Mouse (Mus musculus) layer of hippocampus, adult 11-12 months (tissue): Measurements from ENCODE around the gene Tedc1.
A peak's percentile ranks its signal among the peaks of the same experiment; 100 is the strongest.

Experiments
- DNase-seq: peaks from one replicate; pipeline ENCODE4 v3.0.0; 2022; ENCODE audit warnings: low spot score

The Tedc1 gene

GRCm38 (mm10) chr12:113139908-113140615, 16.2 kb upstream of the Tedc1 start, which contains the start of gene Crip2:
Gene Crip2 (plus strand): TSS chr12:113140236.
- DNase-seq: peak; percentile 91

GRCm38 (mm10) chr12:113140616-113141411, 15.4 kb upstream of the Tedc1 start:
- peak; percentile 58 for DNase-seq

DNA sequence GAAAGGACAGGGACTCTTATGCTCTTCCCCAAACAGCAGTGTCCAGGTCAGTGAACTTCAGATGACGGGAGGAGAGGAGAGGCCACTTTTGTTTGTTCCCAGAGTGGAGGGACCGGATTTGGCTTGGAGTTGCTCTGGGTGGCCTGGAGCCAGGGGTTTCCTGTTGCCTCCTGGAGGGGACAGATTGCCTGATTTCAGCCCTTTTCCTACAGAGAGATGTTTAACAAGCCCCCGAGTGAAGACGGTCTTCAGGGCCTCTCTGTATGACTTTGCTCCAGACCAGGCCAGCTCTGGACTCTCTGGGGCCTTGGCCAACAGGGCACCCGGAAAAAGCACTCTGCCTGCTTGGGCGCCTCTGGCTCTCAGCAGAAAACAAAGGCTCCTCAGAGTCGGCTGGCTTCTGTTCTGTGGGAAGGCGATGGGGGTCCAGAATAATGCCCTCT, 14.7 kb upstream of the Tedc1 start:
- no peak for DNase-seq

DNA sequence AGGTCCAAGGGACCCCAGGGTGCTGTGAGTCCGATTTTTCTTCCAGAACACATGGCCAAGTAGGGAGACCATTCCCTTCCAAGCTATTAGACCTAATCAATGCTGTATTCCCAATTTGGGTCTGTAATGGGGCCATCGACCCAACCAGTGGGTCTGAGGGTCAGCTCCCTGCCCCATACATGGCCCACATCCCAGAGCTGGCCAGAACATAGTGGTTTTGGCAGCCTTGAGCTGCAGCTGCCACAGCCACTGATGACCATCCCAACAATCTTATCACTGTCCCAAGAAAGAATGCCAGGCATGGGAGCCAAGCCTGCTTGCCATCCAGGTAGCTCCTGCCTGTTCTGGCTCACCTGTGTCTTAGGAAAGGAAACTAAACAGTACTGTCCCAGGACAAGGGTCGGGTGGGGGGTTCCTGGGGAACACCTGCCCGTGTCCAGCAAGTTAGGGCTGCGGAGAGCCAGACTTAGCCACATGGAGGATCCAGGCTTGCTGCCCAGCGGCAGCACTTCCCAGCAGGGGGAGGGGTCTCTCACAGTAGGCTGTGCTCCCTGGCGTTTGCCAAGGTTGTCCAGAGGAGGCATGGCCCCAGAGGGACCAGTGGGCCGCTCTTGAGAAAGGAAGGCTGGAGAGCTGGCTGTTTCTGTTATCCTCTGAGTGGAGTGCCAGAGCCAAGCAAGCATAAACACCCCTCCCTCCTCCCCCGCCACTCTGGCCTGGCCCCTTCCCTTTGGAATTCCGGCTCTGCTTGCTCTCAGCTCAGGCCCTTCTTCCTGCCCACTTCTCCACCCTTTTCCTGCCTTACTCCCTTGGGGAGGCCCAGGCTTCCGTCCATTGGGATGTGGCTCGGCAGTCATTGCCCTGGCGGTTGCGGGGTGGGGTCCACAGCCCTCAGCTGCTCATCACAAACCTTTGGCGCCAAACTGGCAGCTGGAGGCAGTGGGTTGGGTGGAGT, 13.9 kb upstream of the Tedc1 start:
- peak; percentile 63 for DNase-seq

- DNase-seq: no peak
These were observed 13.1 kb upstream of the Tedc1 start for GRCm38 (mm10) chr12:113143164-113143563.

DNA sequence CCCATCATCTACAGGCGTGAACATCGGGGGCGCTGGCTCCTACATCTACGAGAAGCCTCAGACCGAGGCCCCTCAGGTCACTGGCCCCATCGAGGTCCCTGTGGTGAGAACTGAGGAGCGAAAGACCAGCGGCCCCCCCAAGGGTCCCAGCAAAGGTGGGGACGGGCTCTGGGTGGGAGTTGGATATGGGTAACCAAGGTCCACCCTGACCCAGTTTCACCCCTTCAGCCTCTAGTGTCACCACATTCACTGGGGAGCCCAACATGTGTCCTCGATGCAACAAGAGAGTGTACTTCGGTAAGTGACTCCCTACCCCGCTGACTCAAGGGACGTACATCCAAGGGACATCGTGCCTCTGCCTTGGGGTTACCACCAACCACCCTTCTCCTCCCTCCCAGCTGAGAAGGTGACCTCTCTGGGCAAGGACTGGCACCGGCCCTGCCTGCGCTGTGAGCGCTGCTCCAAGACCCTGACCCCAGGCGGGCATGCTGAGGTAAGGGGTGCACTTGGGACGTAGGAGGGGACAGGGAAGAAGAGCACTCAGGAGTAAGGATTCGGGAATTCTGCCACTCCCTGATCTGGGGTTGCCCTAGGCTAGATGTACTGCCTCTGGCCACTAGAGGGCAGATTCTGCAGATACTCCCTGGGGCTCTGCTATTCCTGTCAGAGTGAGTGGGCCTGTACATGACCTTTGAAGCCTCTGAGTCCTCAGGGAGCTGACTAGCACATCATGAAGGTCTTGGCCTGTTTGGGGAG, 12.0 kb upstream of the Tedc1 start:
- no peak for DNase-seq

- no peak for DNase-seq
These were observed 11.3 kb upstream of the Tedc1 start for GRCm38 (mm10) chr12:113144886-113145285.

DNA sequence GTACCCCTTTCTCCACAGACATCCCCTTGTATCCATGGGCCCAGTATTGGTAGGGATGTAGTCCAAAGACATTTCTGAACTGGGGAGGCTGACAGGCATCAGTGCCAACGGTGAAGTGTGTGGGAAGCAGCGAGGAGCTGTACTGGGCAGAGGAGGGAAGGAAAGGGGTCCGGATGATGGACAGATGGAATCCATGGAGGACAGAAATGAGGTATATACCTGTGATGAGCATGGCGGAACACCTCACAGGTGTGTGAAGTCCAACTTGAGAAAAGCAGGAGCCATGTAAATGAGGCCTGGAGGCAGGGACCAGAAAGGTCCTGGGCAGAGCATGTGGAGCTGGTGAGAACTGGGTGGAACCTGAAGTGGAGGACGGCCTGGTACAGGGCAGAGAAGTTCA, 10.6 kb upstream of the Tedc1 start:
- no peak for DNase-seq

DNA sequence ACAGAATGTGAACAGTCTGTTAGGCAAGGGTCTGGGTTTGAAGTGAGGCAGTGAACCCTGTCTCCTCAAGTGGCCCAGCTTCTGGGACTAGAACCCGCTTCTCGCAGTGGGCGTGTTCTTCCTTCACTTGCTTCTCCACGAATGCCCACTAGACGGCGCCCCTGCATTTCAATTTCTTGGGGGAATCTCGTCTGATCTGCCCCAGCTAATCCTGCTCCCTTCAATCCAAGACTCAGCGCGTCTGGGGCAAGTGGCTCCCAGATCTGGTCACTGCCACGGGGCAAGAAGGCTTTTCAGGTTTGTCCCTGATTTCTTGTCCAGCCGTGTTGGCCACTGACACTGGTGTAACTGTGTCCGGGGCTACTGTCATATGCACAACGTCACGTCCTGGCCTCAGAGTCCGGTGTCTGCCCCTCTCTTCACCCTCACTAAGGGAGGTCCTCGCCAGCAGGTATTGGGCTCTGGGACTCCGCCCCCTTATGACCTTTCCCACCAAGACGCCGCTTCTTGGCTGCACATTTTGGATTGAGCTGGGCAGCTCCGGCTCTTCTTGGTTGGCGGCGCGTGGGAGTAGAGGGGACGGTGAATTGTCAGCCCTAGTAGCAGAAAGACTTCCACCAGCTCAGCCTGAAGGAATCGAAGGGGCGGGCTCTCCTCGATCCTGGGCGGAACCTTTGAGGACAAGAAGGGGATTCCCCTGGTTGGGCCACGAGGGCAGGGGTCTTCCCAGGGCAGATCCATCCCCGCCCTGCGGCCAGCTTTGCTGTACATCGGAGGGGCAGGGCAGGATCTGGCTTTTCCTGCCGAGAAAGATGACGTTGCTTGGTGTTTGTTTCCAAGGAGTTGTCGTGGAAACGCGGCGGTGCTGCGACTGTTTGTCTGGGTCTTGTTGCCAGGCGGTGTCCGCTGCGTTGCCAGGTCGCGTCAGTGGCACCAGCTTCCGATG, 9.8 kb upstream of the Tedc1 start, which contains the start of gene Crip1:
Gene Crip1 (plus strand): TSS at position 205 of the 946 bp plus-strand sequence.
- peak; percentile 86 for DNase-seq

DNA sequence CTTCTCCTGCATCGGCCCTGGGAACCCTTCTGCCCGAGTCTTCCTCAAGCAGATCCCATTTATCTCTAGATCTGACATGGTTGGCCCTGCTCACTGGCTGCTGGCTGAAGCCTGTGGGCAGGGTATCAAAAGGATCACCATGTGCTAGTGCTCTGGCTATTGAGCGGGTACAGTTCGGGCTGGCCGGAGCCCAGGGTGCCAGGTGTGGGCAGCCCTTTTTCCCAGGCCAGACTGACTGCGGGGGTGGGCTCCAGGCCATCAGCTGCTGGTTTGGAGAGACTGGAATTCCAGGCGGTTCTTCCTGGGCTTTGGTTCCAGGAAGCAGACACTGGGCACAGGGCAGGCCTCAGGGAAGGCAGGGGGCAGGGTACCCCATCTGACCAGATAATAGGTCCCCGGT, 8.7 kb upstream of the Tedc1 start:
- no peak for DNase-seq

- DNase-seq: no peak
These were observed 7.7 kb upstream of the Tedc1 start for GRCm38 (mm10) chr12:113148381-113149035.

- DNase-seq: no peak
These were observed 6.9 kb upstream of the Tedc1 start for GRCm38 (mm10) chr12:113149341-113149740.

- no peak for DNase-seq
These were observed 6.3 kb upstream of the Tedc1 start for GRCm38 (mm10) chr12:113149896-113150295.

- DNase-seq: no peak
These were observed 5.6 kb upstream of the Tedc1 start for GRCm38 (mm10) chr12:113150591-113150990.

DNA sequence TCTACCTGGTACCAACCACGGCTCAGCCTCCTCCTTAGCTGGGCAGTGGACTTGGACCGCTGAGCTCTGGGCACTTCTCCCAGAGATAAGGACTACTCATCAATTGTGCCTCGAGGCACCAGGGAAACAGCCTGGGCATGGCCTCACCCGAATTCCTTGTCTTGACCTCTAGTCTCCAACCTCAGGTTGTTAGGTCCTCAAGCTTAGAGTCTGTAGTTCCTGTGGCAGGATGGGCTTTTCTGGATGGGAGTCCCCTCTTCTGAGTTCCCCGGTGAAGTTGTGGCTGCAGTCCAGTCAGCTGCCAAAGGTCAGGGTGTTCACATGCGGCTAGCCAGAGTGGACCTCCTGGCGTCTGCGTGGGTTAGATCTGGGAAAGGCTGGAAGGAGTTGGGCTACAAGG, 5.2 kb upstream of the Tedc1 start:
- no peak for DNase-seq

GRCm38 (mm10) chr12:113151661-113152271, 4.5 kb upstream of the Tedc1 start:
- DNase-seq: no peak

DNA sequence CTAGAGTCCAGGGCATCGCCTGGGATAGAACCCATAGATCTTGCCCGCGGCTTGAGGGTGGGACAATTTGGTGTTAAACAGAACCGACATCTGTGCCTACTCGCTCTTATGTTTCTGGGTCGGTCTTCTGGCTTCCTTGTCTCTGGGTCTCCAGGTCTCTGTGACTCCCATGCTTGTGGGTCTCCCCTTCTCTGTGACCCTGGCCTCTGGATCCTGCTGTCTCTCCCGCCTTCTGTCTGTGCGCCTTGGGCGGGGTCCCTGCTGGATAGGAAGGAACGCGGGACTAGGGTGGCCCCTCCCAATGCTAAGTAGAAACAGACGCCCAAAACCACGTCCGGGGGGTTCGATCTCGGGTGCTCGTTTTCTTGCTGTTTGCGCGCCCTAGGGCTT, 4.0 kb upstream of the Tedc1 start:
- no peak for DNase-seq

DNA sequence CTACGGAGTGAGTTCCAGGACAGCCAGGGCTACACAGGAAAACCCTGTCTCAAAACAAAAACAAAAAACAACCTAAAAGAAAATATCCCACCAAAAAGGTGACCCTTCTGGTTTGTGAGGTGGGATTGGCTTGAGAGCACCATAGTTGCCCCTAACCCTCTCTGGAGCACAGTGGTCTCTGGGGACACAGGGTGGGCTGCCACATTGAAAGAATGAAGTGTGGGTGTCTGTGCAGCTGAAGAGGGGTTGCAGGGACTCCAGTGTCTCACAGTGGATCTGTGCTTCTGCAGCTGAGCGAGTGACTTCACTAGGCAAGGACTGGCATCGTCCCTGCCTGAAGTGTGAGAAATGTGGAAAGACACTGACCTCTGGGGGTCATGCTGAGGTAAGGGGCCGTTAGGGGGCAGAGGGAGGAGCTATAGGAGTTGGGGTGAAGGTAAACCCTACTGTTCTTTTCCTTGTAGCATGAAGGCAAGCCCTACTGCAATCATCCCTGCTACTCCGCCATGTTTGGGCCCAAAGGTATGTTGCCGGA, 3.2 kb upstream of the Tedc1 start:
- DNase-seq: peak; percentile 3

- DNase-seq: peak; percentile 21
These were observed 2.2 kb upstream of the Tedc1 start for GRCm38 (mm10) chr12:113153971-113154370.
